Comparison of ENCODE assay signal across 7 mouse cellular contexts in genomic region chr14:72603194-72603521, GRCm38 (mm10).
A peak's percentile ranks its signal among the peaks of the same experiment; 100 is the strongest.
DNase-seq lines count a peak whose midpoint lies in the region; ATAC-seq and TF ChIP-seq lines count a peak whose summit lies in the region.

No protein-coding gene starts in this region.

- peaks cover 24% of the 10 kb centered on the region for H3K36me3 ChIP-seq in megakaryocyte, embryonic 14.5 days (replicated peaks; ENCODE audit: low read length)
- H3K36me3 ChIP-seq in forebrain, embryonic 11.5 days (ENCODE audit: control insufficient read depth, insufficient read depth, low read length): no peaks in the 10 kb centered on the region
- H3K36me3 ChIP-seq in limb, embryonic 14.5 days (ENCODE audit: control insufficient read depth, insufficient read depth, low read length): peaks cover 4% of the 10 kb centered on the region
- no peaks in the 10 kb centered on the region for H3K36me3 ChIP-seq in stomach, embryonic 15.5 days

- H3K9ac ChIP-seq in forebrain, embryonic 11.5 days (ENCODE audit: low read length): peak overlapping the region; percentile 73
- H3K9ac ChIP-seq in limb, embryonic 14.5 days (ENCODE audit: low read depth, low read length, severe bottlenecking): peak overlapping the region; percentile 64
- peak overlapping the region; percentile 16; the same call in 1 of the 2 replicates for H3K9ac ChIP-seq in stomach, embryonic 15.5 days

- no peaks in the 10 kb centered on the region for H3K9me3 ChIP-seq in megakaryocyte, embryonic 14.5 days
- no peaks in the 10 kb centered on the region for H3K9me3 ChIP-seq in forebrain, embryonic 11.5 days (ENCODE audit: control insufficient read depth, low read length)
- H3K9me3 ChIP-seq in limb, embryonic 14.5 days (ENCODE audit: control insufficient read depth, low read length): no peaks in the 10 kb centered on the region
- no peaks in the 10 kb centered on the region for H3K9me3 ChIP-seq in stomach, embryonic 15.5 days

- DNase-seq in forebrain, embryonic 11.5 days (ENCODE audit: low spot score): no peak
- no peak for DNase-seq in limb, embryonic 14.5 days (ENCODE audit: low spot score)
- DNase-seq in gastrocnemius, postnatal 10 days: no peak
- no peak for DNase-seq in right cerebral cortex, postnatal 4 days

- no peak for ATAC-seq in megakaryocyte, adult 5-6 weeks (ENCODE audit: poor library complexity, severe bottlenecking)
- ATAC-seq in forebrain, embryonic 11.5 days (replicated peaks; ENCODE audit: low FRiP score): peak; percentile 45; the same call in 1 of the 2 replicates
- ATAC-seq in limb, embryonic 14.5 days (ENCODE audit: low FRiP score, low read depth): peak; percentile 9; the same call in 1 of the 2 replicates
- no peak for ATAC-seq in stomach, embryonic 15.5 days (ENCODE audit: insufficient read depth, low FRiP score, low read depth)

- peak overlapping the region; percentile 68; the same call in 1 of the 2 replicates for H3K27ac ChIP-seq in forebrain, embryonic 11.5 days (ENCODE audit: low read depth, low read length)
- H3K27ac ChIP-seq in limb, embryonic 14.5 days (replicated peaks; ENCODE audit: low read depth, low read length): peak overlapping the region; percentile 81
- peak overlapping the region; percentile 81 for H3K27ac ChIP-seq in stomach, embryonic 15.5 days

- peak overlapping the region; percentile 48 for H3K4me2 ChIP-seq in forebrain, embryonic 11.5 days (ENCODE audit: low read depth, low read length, severe bottlenecking)
- peak overlapping the region; percentile 80 for H3K4me2 ChIP-seq in limb, embryonic 14.5 days (replicated peaks; ENCODE audit: low read depth, low read length, severe bottlenecking)
- H3K4me2 ChIP-seq in stomach, embryonic 15.5 days: peak overlapping the region; percentile 46

- peak overlapping the region; percentile 91 for H3K4me3 ChIP-seq in megakaryocyte, embryonic 14.5 days (replicated peaks)
- peak overlapping the region; percentile 50 for H3K4me3 ChIP-seq in forebrain, embryonic 11.5 days (ENCODE audit: low read depth, low read length)
- peak overlapping the region; percentile 47 for H3K4me3 ChIP-seq in limb, embryonic 14.5 days (replicated peaks; ENCODE audit: low read length)
- peak overlapping the region; percentile 46 for H3K4me3 ChIP-seq in stomach, embryonic 15.5 days (replicated peaks)

- no peak for TF ChIP-seq POLR2A in limb, embryonic 14.5 days (IDR thresholded peaks at IDR 0.05; ENCODE audit: borderline replicate concordance, extremely low read depth, insufficient read depth, insufficient read length)

- H3K27me3 ChIP-seq in megakaryocyte, embryonic 14.5 days (replicated peaks): no peaks in the 10 kb centered on the region
- H3K27me3 ChIP-seq in forebrain, embryonic 11.5 days (ENCODE audit: control insufficient read depth, insufficient read depth, low read length): no peaks in the 10 kb centered on the region
- H3K27me3 ChIP-seq in limb, embryonic 14.5 days (ENCODE audit: control insufficient read depth, insufficient read depth, low read length): no peaks in the 10 kb centered on the region
- H3K27me3 ChIP-seq in stomach, embryonic 15.5 days (replicated peaks): no peaks in the 10 kb centered on the region

- 2% methylated on average over 8 of the region's 8 CpGs for WGBS in forebrain, embryonic 11.5 days
- WGBS in limb, embryonic 14.5 days: under 1% methylated on average over 8 of the region's 8 CpGs
- WGBS in stomach, embryonic 15.5 days: 1% methylated on average over 8 of the region's 8 CpGs

- peaks cover 48% of the 10 kb centered on the region for H3K4me1 ChIP-seq in megakaryocyte, embryonic 14.5 days
- H3K4me1 ChIP-seq in forebrain, embryonic 11.5 days (replicated peaks; ENCODE audit: control insufficient read depth, insufficient read depth, low read length): peaks cover 4% of the 10 kb centered on the region; the same call in 1 of the 2 replicates
- peaks cover 10% of the 10 kb centered on the region for H3K4me1 ChIP-seq in limb, embryonic 14.5 days (ENCODE audit: control insufficient read depth, insufficient read depth, low read length)
- peaks cover 3% of the 10 kb centered on the region; the same call in 1 of the 2 replicates for H3K4me1 ChIP-seq in stomach, embryonic 15.5 days

Comparison
In these comparisons a context has a peak if more than half of its experiments do, and no peak if none do; other contexts are left out.
1. ATAC-seq: peak in forebrain, embryonic 11.5 days (single experiment) and limb, embryonic 14.5 days (single experiment); none in megakaryocyte, adult 5-6 weeks (single experiment) and stomach, embryonic 15.5 days (single experiment).
2. H3K9ac ChIP-seq: peak in every context shown above with its lines; median percentile 73 in forebrain, embryonic 11.5 days; 64 in limb, embryonic 14.5 days; 16 in stomach, embryonic 15.5 days.
3. Peak in every context shown above with its lines, with median percentiles within 50 percentile points of each other: H3K4me3 ChIP-seq, H3K27ac ChIP-seq and H3K4me2 ChIP-seq.